Mouse (Mus musculus) R1 (cell line): ENCODE measurements around the gene Mettl7a1.
"Not testable (repeated sequence)": the region's sequence is repeated elsewhere in the genome, so short reads cannot be mapped to it uniquely, and the experiment has no call there.

Experiments
- DNase-seq: peaks from one replicate; pipeline ENCODE4 v3.0.0-alpha.2; 2018; ENCODE audit warnings: low read depth, low spot score

Mettl7a1 gene

DNA sequence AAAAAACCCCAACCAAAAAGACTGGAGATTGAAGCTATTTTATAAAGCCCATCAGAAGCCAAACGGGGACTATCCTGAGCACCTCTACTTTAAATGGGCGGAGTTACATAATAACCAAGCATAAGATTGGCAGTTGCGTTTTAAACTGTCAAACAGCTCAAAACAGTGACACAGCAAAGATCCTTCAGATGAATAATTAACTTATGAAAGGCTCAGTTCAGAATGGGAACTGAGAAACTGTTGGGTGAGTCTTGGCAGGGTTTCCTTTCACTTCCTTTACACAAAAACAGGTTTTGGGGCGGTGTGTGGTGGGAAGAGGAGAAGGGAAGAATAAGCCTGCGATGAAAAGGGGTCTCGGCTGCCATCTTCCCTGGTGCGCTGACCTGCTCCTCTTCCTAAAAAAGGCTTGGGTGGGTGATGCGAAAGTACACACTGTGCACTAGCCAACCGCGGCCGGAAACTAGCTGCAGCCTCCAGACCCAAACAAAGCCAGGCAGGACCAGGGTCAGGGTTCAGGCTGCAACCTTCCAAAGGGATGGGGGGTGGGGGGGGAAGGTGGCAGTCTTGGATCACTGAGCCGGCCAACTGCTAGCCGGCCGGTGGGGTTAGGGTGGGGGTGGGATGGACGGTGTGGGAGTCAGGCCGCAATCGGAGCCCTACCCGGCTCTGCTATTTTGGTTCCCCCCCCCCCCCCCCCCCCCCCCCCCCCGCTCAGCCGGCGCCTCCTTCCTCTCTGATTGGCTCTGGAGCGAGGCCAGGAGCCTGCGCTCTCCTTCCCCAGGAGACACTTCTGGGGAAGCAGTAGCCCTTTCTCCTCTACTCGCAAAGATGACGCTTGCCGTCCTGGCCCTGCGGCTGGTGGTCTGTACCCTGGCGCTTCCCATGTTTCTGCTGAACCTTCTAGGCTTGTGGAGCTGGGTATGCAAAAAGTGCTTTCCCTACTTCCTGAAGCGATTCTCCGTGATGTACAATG is at the start of gene Mettl7a1:
Gene Mettl7a1 (plus strand): TSS at position 122 of the 973 bp plus-strand sequence.
- peak; percentile 77 for DNase-seq

DNA sequence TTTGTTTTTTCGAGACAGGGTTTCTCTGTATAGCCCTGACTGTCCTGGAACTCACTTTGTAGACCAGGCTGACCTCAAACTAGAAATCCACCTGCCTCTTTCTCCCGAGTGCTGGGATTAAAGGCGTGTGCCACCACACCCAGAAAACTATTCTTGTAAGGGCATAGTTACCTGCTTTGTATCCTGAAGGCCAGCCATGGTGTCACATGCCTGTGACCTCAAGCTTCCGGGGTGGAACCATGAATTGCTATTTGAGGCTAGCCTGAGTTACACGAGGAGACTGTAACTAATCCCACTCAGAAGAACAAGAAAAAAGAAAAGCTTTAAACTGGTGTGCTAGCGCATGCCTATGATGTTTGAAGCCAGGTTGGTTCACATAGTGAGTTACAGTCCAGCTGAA is 47.6 kb upstream of the Mettl7a1 start:
- DNase-seq: peak; percentile 94

DNA sequence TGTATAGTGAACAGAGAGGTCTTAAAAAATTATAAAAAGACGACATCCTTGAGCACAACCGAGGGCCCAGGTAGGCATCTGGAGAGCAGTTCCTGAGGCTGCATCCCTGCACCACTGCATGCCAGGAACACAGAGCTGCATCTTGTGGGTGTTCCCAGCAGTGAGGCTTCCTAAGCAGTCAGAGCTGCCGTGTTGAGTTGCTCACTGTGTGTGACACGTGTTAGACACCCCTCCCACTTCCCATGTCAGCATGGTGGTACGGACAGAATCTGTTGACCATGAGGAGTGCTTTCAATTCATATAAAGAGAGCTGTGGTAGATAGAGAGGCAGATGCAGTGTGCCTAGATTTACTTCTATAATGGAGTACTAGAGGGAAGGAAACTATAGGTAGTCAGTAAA is 46.6 kb upstream of the Mettl7a1 start:
- peak; percentile 61 for DNase-seq

DNA sequence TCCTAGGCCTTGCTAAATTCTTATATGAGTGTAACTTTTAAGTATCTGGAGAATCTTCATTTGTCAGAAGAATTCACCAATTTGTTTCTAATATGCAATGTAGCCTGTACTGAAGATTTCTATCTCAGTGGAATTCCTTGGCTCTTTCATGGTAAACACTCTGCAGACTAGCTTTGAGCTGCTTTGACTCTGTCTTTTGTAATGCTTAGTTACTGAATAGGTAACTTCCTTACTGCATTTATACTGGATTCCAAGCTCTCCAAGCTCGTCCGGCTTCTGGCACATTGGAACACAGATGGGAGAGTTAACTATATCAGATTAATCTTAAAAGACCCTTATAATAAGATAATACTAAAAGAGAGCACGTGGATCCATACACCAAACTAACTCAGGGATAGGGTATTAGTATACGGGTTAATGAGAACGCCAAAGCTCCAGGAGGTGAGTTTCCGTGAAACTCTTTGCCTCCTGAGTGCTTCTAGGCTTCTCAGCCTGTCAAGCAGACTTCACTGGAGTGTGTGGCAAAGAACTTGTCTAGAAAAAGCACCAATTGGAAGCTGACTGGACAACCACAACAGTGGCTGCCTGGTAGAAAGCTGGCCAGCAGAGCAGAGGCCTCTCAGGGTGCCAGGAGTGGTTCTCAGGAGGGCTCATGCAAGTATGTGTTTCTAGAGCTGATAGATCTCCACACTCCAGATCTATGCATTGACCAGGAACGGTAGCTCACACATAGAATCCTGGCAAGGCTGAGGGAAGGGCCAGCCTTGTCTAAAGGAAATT is 45.1 kb upstream of the Mettl7a1 start:
- DNase-seq: peak; percentile 83

DNA sequence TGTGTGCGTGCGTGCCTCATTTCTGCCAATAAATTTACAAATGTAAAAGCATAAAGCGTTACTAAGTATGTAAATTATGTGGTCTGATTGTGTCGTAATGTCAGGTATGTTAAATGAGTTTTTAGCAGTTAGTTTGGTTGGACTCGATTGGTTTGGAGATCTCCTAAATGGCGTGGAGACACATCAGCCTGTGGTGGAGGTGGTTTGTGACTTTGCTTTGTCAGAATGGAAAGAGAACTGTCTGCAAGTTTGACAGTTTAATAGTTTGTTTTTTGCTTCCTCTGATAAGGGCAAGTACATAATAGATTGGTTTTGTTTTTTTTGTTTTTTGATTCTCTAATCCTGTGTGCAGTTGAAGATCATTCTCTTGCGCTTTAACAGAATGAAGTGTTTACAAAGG is 43.6 kb upstream of the Mettl7a1 start:
- not testable (repeated sequence) for DNase-seq

DNA sequence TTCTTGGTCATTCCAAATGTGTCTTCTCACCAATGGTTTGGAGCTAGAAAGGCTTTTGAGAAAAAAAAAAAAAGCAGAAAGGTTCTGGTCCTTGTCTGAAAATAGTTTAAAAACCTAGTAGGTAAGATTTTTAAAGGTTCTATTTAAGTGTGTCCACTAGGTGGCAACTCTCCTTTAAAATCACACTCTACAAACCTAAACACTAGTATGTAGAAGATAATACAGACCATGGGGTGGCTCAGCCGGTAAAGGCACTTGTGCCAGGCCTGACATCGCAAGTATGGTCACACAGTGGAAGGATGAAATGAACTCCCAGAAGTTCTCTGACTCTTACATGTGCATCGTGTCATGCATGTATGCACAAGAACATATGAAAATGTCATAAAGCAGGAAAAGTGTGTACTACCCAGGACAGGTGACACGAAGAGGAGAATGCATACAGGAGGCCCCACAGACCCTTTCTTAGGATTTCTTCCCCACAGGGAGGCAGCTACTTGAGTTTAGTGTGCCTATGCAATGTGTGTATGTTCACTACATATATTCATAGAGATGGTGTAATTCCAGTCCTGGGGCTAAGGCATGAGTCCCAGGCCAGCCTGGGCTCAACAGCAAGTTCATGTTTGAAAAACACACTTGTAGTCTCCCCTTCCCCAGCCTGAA is 40.6 kb upstream of the Mettl7a1 start:
- peak; percentile 74 for DNase-seq

DNA sequence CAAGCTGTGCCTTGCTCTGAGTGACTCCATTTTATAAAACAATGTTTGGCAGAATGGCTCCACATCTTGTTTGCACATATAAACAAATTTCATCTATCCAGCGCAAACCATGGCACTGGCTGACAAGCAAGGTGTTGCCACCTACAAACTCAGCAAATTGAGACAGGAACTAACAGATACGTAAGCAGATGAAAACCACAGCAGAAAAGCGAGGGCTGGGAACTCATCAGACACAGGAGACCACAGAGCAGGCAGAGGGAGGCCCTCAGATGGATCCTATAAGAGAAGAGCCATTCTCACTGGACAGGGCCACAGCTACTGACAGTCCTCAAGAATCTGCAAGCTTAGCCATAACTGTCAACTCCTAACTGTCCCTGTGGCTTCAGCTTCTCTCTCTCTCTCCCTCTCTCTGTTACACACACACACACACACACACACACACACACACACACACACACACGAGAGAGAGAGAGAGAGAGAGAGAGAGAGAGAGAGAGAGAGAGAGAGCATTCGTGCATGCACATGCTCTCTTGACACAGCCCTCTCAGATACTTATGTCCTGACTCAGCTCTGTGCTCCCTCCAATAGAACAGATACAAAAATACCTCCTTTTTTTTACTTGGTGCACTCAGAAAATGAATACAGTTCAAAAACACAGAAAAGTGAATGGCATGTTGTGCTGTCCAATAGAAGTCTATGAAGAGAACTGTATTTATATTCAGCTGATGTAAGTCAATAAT is 38.2 kb upstream of the Mettl7a1 start:
- no peak for DNase-seq

DNA sequence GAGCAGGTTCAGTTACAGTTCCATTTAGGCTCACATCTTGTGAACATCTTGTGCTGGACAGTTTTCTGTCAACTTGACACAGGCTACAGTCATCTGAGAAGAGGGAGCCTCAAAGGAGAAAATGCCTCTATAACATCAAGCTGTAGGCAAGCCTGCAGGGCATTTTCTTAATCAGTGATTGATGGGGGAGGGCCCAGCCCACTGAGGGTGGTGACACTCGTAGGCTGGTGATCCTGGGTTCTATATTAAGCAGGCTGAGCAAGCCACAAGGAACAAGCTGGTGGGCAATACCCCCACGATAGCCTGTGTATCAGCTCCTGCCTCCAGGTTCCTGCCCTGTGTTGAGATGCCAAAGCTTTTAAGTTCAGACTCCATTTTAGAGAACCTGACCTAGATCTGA is 35.0 kb upstream of the Mettl7a1 start:
- peak; percentile 57 for DNase-seq

DNA sequence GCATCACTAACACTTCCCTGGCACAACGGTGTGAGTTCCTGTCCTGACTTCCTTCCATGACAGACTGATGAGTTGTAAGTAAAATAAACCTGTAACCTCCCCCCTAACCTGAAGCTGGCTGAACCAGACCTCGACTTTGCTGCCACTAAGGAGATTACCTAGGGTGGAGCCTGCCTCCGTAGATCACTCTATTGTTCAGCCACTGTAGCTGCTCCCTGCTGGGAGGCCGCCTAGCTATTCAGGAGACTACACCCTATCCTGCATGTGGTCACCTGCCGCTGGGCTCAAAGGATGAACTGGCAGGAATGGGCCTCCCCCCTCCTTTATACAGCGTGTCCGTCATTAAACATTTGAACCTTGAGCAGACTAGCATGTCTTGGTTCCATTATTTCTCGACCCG is 34.2 kb upstream of the Mettl7a1 start:
- peak; percentile 99 for DNase-seq

DNA sequence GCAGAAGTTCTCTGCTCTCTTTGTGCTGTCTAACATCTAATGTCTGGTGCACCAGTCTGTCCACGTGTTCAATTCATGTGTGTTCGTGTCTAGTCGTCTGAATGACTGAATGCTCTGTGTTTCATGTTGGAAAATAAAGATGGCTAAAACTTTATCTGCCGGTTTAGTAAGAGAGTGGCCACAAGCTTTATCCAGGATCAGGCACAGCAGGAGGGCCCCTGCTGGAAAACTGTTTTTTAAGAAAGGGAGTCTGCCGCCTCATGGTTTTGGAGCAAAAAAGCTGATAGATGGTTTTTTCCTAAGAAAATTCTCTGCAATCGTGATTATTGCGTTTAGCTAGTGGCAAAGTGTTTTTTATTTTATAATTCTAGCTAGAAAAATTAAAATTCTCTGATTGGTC is 33.3 kb upstream of the Mettl7a1 start:
- peak; percentile 78 for DNase-seq

DNA sequence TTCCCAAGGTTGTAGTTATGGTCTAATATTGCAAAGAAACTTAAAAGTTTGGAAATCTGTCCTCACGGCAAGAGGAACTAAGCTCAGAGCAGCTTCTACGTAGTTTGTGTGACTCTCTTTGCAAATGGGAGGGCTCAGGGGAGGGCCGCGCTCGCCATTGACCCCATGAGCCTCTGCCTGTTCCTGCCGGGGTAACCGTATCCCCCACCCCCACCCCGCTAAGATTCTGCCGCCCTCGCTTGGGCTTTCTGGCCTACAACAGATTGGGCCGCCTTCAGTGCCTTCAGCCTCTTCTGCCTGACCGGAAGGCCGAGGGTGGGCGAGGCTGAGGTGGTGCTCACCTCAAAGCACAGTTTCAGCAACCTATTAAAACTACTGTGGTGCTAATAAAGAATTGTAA is 32.5 kb upstream of the Mettl7a1 start:
- peak; percentile 90 for DNase-seq

DNA sequence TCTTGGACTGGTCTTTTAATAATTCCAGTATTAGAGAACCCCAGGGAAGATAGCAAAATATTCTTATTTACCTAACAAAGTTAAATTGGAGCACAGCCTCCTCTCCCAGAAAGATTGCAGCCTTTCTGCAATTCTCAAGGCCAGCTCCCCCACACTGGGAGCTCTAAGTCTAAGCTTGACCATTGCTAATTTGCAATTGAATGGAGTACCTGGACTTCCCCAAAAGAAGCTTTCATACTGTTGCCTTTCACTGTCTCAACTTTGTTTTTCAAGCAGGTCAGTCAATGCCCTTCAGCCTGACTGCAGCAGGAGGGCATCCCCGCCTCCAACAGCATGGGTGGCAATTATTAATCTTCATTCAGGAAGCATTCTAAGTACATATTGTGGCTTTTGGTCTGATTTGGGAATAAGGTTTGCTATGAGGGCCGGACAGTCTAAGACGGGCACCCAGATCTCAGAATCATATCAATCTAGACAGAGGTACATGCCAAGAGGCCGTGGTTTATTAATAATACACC is 30.1 kb upstream of the Mettl7a1 start:
- peak; percentile 80 for DNase-seq

DNA sequence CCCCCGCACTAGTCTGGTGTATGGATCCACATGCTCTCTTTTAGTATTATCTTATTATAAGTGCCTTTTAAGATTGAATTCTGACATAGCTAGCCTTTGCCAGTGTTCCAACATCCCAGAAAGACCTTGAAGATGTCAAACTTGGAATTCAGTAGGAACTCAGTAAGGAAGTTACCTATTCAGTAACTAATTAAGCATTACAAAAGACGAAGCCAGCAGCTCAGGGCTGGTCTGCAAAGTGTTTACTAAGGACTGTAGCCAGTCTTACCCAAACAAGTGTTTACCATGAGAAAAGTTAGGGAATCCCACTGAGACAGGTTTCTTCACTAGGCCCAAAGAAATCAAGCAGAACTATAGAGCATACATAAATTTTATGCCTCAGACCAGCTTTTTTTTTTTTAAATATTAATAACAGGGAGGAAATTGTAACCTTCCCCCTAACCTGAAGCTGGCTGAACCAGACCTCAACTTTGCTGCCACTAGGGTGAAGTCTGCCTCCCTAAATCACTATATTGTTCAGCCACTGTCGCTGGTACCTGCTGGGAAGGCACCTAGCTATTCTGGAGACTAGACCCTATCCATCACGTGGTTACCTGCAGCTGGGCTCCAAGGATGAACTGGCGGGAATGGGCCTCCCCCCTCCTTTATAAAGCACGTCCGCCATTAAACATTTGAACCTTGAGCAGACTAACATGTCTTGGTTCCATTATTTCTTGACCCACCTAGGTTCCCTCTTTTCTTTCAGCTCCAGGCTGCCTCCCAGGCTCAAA is 29.0 kb upstream of the Mettl7a1 start:
- DNase-seq: peak; percentile 97

DNA sequence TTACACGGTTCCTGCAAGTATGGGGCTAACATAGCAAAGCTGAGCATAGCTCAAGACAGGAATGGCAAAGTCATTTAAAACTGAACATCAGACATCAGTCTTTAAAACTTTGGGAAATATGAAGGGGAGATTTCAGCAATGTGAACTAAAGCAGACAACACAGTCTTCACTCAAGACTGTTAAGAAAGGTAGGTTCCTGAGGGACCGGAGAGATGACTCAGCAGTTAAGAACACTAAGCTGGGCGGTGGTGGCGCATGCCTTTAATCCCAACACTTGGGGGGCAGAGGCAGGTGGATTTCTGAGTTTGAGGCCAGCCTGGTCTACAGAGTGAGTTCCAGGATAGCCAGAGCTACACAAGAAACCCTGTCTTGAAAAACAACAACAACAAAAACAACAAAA is 27.5 kb upstream of the Mettl7a1 start:
- peak; percentile 72 for DNase-seq

DNA sequence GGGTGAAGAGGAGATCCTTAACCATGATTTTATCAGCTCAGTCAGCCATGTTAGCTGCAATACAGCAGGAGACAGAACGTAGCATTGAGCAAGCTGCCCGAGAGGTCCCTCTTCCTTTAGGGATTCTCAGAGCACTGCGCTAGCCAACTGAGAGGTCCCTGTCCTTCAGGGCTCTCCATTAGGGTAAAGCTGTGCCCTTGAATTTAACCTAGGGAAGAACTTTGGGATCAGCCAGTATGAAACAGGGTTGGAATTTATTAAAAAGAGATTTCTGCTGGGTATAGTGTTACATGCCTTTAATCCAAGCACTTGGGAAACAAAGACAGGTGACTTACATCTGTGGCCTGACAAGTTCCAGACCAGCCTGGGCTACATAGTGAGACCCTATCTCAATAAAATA is 26.4 kb upstream of the Mettl7a1 start:
- DNase-seq: peak; percentile 56

DNA sequence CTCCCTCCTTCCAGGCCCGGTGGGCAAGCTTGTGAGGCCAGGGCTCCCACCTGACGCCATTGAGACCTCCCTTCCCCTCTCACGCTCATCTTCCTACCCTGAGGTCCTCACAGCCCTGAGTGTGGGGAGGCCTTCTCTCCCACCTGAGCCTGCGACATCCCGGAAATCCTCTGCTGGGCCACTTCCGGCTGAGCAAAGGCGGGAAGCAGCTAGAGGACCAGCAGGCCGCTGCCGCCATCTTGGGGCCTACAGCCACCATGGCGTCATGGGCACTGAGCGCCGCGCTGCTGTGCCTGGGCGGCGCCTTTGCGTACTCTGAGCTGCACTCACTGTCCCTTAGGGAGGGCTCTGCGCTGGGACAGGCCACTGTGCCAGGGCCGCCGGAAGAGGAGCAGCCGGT is 23.3 kb upstream of the Mettl7a1 start, which contains the start of gene Tmprss12:
Gene Tmprss12 (plus strand): TSS at position 212 of the 400 bp plus-strand sequence.
- DNase-seq: peak; percentile 88

DNA sequence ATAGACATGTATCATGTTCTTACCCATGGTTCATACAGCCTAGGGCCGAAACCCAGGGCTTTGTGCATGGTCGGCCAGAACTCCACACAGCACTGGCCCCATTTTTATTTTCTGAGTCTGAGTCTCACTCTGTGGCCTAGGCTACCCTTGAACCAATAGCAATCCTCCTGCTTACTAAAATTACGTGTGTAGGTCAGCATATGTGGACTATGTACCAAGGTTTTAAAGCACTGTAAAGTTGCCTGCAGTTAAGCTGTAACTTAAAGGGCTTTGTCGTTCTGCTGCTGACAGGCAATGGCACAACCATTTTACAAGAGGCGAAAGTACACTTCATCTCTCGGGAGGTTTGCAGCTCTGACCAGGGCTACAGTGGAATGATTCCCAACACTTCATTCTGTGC is 15.0 kb upstream of the Mettl7a1 start:
- no peak for DNase-seq

DNA sequence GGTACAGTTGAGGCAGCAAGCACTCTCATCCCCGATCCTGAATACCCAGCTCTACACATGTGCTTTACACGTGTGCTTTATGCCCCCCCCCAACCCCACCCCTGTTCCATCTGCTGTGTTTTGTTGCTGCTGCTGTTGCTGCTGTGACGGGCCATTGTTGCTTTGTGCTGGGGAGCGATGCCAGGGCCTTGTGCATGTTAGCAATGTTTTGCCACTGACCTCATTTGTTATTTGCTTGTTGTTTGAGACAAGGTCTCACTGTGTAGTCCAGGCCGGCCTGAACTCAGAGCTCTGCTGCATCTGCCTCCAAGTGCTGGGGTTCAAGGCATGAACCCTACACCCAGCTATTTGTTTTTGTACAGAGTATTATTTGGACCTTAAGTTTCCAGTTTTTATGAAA is 13.1 kb upstream of the Mettl7a1 start:
- no peak for DNase-seq

DNA sequence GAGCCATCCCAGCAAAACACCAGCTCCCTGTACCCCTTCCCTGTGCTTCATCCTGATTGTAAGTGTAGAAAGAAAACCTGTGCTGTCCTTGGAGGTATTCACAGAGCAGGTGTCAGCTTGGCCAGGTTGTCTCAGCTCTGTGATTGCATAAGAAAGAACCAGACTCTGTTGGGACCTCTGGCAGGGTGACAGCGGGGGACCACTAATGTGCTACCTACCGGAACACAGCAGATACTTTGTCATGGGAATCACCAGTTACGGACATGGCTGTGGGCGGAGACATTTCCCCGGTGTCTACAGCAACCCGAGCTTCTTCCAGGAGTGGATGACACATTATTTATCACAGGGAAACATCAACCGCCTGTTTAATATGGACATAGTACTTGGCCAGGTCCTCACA is 11.6 kb upstream of the Mettl7a1 start:
- peak; percentile 81 for DNase-seq

DNA sequence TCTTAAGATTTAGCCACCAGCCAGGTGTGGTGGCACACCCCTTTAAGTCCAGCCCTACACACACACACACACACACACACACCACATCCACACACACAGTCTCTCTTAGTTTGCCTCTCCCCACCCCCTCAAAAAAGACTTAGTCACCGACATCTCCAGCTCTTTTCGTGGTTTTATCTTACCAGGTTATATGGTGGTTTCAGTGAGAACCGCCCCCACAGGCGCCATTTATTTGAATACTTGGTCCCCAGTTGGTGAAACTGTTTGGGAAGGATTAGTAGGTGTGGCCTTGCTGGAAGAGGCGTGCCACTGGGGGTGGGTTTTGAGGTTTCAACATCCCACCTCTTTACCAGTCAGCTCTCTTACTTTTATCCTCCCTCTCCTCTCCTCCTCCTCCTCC is 6.1 kb upstream of the Mettl7a1 start:
- peak; percentile 53 for DNase-seq
